Mouse (Mus musculus) liver, embryonic 14.5 days (tissue): ENCODE measurements around the gene Dapk1. TPM values are rescaled to one million over a fixed set of nuclear protein-coding genes. Genes with fewer than 3 reads are reported as not detected.

Experiments
- ATAC-seq: fragments of 200-750 bp; cut with Nextera tagmentation; 2 replicates; pipeline ENCODE4 v1.8.0; 2017; ENCODE audit warnings: moderate number of reproducible peaks, mild to moderate bottlenecking, moderate library complexity; ENCODE audit not compliant: insufficient read depth
- DNase-seq, 3 experiments: peaks; one replicate each; pipeline ENCODE4 v3.0.0-alpha.2; 2012 to 2013; ENCODE audit warnings: low read depth in 3 of 3, low spot score in 3 of 3
- H3K27ac ChIP-seq: fragments of 300-500 bp; sonication (generic); 2 replicates; pipeline ENCODE4 v1.5.1; 2014; ENCODE audit warnings: moderate library complexity, mild to moderate bottlenecking, control low read depth, inconsistent platforms
- H3K27me3 ChIP-seq: fragments of 300-500 bp; sonication (generic); 2 replicates; pipeline ENCODE4 v1.6.1; 2014; ENCODE audit warnings: mild to moderate bottlenecking, low read length, moderate library complexity; ENCODE audit not compliant: control insufficient read depth, insufficient read depth
- H3K36me3 ChIP-seq: fragments of 300-500 bp; sonication (generic); replicated peaks from 2 replicates; pipeline ENCODE4 v1.6.1; 2014; ENCODE audit warnings: low read depth; ENCODE audit not compliant: control insufficient read depth, insufficient read depth
- H3K4me1 ChIP-seq, 2 experiments: fragments of 200-500 bp in 1 of 2; fragments of 300-500 bp in 1 of 2; sonication (generic) in 1 of 2; replicated peaks; 2 replicates each; pipeline ENCODE4 v1.6.1; 2012 to 2014; ENCODE audit warnings: antibody characterized with exemption in 1 of 2, inconsistent platforms in 1 of 2, low read length in 1 of 2; ENCODE audit not compliant: control insufficient read depth in 2 of 2, insufficient read depth in 2 of 2
- H3K4me2 ChIP-seq: fragments of 300-500 bp; sonication (generic); 2 replicates; pipeline ENCODE4 v1.6.1; 2014; ENCODE audit warnings: low read depth, mild to moderate bottlenecking, control low read depth, moderate library complexity
- H3K4me3 ChIP-seq, 2 experiments: fragments of 200-500 bp in 1 of 2; fragments of 300-500 bp in 1 of 2; sonication (generic) in 1 of 2; 2 replicates each; pipeline ENCODE4 v1.5.1; 2012 to 2014; ENCODE audit warnings: low read depth in 2 of 2, low read length in 2 of 2, mild to moderate bottlenecking in 2 of 2, control low read depth in 1 of 2, inconsistent platforms in 1 of 2, moderate library complexity in 1 of 2; ENCODE audit not compliant: insufficient read depth in 1 of 2
- H3K9ac ChIP-seq: fragments of 300-500 bp; sonication (generic); replicated peaks from 2 replicates; pipeline ENCODE4 v1.6.1; 2014; ENCODE audit warnings: mild to moderate bottlenecking, control low read depth, moderate library complexity
- H3K9me3 ChIP-seq: fragments of 300-500 bp; sonication (generic); 2 replicates; pipeline ENCODE4 v1.6.1; 2016; ENCODE audit warnings: low read length, mixed read lengths; ENCODE audit not compliant: control insufficient read depth
- CTCF ChIP-seq: IDR thresholded peaks from 2 replicates; pipeline ENCODE4 v1.5.1; 2016; ENCODE audit warnings: antibody characterized with exemption, low read depth, control low read depth
- EP300 ChIP-seq: IDR thresholded peaks from 2 replicates; pipeline ENCODE4 v1.6.1; 2016; ENCODE audit warnings: antibody characterized with exemption, low read depth
- WGBS: fragments of 180-500 bp; shearing (Covaris S2); extraction: QIAGEN DNeasy Blood & Tissue Kit; methylation state at CpG from one replicate; pipeline ENCODE4 v1.1.7; 2014; ENCODE audit not compliant: insufficient replicate concordance; 5-methylcytosine and 5-hydroxymethylcytosine counted together
- polyA plus RNA-seq, 2 experiments: library from polyadenylated mRNA; depleted of rRNA in 1 of 2; stranded (reverse) in 1 of 2; unstranded in 1 of 2; fragments of >200 nt; fragmentation: Nextera tagmentation in 1 of 2; extraction: Ambion mirVana in 1 of 2; gene quantifications; 2 replicates each; pipeline versions ENCODE4 v1.2.1 to v1.2.3; 2012 to 2014

Dapk1 gene
- polyA plus RNA-seq, 2 experiments: 4.8 to 7.1 TPM

DNA sequence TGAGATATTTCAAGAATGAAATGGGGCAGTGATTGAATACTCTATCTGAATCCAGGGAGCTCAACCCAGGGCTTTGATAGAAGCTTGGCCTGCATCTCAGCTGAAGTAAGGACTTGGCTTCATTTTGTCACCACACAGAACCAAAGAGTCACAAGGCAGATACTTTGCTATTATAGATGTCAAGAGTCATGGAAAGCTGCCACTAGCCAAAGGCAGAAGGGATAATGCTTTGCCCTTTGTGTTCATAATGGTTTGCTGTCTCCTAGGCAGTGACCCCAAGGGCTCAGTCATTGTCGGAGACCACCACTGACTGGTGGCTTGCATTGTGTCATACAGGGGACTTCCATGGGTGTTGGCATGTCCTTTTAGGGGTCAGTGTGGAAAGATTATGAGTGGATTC lies 57.9 kb downstream of the Dapk1 start:
- H3K9me3 ChIP-seq: no peaks in the 10 kb centered on the region
- H3K27me3 ChIP-seq: no peaks in the 10 kb centered on the region
- no peaks in the 10 kb centered on the region for H3K36me3 ChIP-seq
- H3K9ac ChIP-seq: no peak overlapping the region
- no peak for ATAC-seq
- peaks cover 0 to 12% of the 10 kb centered on the region in 2 experiments; a peak in 2 of 4 replicates for H3K4me1 ChIP-seq
- WGBS: 76% methylated on average over 1 of the region's 1 CpGs
- TF ChIP-seq CTCF (no peak), EP300 (no peak)
- H3K4me3 ChIP-seq: no peak overlapping the region
- no peak for DNase-seq
- no peak overlapping the region for H3K4me2 ChIP-seq
- H3K27ac ChIP-seq: no peak overlapping the region

DNA sequence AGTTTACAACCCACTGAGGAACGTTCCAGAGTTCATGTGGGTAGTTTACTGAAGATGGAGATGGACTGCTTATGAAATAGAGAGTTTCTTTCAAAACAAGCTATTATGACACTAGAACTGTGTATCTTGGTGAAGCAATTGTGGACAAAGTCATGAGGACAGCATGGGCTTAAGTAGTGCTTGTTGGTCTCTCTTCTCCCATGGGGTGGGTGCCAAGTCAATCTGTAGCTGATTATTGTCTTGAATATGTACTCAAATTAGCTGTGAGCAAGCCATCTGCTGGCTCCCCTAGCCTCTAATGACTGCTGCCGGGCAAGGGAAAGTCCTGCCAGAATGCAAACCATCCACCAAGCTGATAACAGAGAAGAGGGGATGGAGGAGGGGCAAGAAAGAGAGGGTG lies 58.3 kb downstream of the Dapk1 start:
- ATAC-seq (no peak), DNase-seq (no peak)
- no peak overlapping the region for H3K27ac ChIP-seq
- WGBS: 31% methylated on average over 2 of the region's 2 CpGs
- H3K27me3 ChIP-seq: no peaks in the 10 kb centered on the region
- TF ChIP-seq CTCF (no peak), EP300 (no peak)
- no peaks in the 10 kb centered on the region for H3K9me3 ChIP-seq
- no peak overlapping the region for H3K4me2 ChIP-seq
- H3K36me3 ChIP-seq: no peaks in the 10 kb centered on the region
- H3K4me1 ChIP-seq: peaks cover 0 to 8% of the 10 kb centered on the region in 2 experiments; a peak in 1 of 4 replicates
- no peak overlapping the region for H3K4me3 ChIP-seq
- H3K9ac ChIP-seq: no peak overlapping the region

DNA sequence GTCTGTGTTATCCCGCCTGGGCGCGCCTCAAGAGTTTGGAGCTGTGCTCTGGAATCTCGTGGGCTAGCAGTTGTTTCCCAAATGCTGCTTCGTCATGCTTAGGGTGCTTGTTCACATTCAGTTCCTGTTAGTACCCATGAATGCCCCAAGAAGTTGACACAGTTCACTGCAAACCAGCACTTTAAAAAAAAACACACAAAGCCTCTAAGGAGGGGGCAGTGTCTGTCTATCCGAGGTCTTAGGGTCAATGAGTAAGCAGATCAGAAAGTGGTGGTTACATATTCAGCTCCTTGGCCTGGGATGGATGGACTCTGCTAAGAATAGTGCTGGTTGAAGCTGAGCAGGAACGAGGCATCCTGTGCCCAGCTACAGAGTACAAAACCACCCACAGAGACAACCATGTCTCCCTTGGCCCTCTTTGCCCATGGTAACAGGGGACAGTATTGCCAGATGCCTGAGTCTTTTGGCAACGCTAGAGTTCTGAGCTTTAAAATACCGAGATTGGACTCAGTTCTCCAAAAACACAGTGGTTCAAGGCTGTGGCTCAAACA lies 59.0 kb downstream of the Dapk1 start:
- Histone ChIP-seq H3K9me3 (no peaks in the 10 kb centered on the region), H3K27me3 (no peaks in the 10 kb centered on the region), H3K36me3 (no peaks in the 10 kb centered on the region), H3K4me2 (no peak overlapping the region), H3K4me3 (no peak overlapping the region), H3K4me1 (peaks cover 0 to 7% of the 10 kb centered on the region in 2 experiments; a peak in 1 of 4 replicates), H3K27ac (no peak overlapping the region), H3K9ac (no peak overlapping the region)
- no peak for ATAC-seq
- WGBS: 56% methylated on average over 9 of the region's 9 CpGs
- TF ChIP-seq CTCF (no peak), EP300 (no peak)
- DNase-seq: no peak

DNA sequence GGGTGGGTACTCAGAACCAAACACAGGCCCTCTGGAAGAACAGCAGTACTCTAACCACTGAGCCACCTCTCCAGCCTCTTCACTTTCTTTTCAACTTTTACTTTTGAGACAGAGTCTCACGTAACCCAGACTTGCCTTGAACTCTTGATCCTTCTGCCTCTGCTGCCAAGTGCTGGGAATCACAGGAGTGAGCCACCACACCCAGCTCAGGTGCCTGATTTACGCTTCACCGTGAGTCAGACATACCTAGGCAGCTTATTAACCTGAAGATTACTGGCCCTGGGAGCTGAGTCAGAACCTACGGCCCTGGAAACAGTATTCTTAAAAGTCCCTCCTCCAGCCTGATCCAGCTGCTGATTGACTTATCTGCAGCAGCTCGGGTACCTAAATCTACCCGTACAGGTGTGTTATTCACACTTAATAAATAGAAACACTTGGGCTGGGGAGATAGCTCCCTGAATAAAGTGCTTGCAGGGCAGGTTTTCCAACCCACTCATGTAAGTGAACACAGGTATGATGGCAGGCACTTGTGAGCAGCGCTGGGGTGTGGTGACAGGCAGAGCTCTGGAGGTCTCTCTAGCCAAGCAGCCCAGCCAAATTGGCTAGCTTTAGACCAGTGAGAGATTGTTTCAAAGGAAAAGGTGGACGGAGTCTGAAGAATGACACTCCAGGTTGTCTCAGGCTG lies 60.9 kb downstream of the Dapk1 start:
- Histone ChIP-seq H3K9ac (no peak overlapping the region), H3K4me2 (no peak overlapping the region), H3K4me3 (no peak overlapping the region), H3K36me3 (no peaks in the 10 kb centered on the region), H3K4me1 (peaks cover 0 to 7% of the 10 kb centered on the region in 2 experiments; a peak in 1 of 4 replicates), H3K9me3 (no peaks in the 10 kb centered on the region), H3K27me3 (no peaks in the 10 kb centered on the region), H3K27ac (no peak overlapping the region)
- ATAC-seq (no peak), DNase-seq (no peak)
- WGBS: 63% methylated on average over 8 of the region's 8 CpGs
- TF ChIP-seq CTCF: no peak
- no peak for TF ChIP-seq EP300

DNA sequence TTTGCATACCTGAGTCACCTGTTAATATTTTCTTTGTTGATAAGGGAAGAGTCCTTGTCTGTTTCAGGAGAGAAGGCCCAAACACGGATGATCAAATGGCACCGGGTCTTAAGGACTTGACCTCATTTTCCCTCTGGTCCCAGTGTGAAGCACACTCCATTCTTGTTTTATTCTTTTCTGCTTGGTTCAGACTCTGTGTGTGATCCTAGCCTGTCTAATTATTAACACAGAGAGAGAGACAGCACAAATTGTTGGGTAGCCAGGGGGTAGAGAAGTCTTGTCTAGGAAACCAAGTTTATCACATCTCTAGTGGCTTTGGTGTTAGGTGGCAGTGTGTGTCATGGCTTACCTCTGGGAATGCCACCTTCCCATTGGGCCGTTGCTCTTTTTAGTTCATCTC lies 62.3 kb downstream of the Dapk1 start:
- H3K4me1 ChIP-seq: peaks cover 0 to 7% of the 10 kb centered on the region in 2 experiments; a peak in 1 of 4 replicates
- DNase-seq: no peak
- no peak overlapping the region for H3K4me3 ChIP-seq
- H3K27ac ChIP-seq: no peak overlapping the region
- WGBS: 60% methylated on average over 3 of the region's 3 CpGs
- no peaks in the 10 kb centered on the region for H3K9me3 ChIP-seq
- TF ChIP-seq CTCF (no peak), EP300 (no peak)
- H3K36me3 ChIP-seq: no peaks in the 10 kb centered on the region
- H3K27me3 ChIP-seq: no peaks in the 10 kb centered on the region
- no peak overlapping the region for H3K9ac ChIP-seq
- ATAC-seq: no peak
- no peak overlapping the region for H3K4me2 ChIP-seq
